Mouse (Mus musculus): ENCODE measurements around the gene Xlr4a.
"Not testable (repeated sequence)": the region's sequence is repeated elsewhere in the genome, so short reads cannot be mapped to it uniquely, and the experiment has no call there.

Gene Xlr4a

DNA sequence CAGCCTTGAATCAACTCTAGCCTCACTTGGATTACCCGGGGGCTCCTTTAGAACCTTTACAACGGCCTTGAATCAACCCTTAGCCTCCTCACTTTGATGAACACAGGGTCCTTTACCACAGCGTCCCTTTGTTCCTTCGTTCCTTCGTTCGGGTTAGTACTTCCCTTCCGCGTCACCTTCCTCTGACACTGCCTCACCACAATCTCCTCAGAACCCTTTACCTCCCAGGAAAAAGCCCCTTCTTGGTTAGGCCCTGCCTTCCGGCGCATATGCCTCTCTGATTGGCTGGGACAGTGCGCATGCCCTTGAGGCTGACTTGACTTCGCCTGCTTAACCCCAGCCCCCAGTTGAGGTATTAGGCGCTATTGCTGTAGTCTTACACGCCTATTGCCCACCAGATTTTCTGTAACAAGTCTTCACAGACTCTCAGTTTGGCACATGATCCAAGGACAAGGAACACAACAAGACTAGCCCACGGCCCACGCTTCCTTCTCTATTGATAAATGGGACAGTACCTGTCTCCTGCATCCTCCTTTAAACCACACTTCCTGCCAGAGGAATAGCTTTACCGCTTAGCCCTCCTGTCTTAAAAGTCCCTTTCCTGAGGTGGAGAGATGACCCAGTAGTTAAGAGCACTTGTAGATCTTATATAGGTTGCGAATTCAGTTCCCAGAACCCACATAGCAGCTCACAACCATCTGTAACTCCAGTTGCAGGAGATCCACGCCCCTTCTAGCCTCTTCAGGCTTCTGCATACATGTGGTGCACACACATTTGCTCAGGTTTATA, at the start of gene Xlr4a:
Gene Xlr4a (minus strand): TSS at position 212 of the 789 bp plus-strand sequence.
- not testable (repeated sequence) for DNase-seq (ENCODE audit: low spot score in 2 of 2)

DNA sequence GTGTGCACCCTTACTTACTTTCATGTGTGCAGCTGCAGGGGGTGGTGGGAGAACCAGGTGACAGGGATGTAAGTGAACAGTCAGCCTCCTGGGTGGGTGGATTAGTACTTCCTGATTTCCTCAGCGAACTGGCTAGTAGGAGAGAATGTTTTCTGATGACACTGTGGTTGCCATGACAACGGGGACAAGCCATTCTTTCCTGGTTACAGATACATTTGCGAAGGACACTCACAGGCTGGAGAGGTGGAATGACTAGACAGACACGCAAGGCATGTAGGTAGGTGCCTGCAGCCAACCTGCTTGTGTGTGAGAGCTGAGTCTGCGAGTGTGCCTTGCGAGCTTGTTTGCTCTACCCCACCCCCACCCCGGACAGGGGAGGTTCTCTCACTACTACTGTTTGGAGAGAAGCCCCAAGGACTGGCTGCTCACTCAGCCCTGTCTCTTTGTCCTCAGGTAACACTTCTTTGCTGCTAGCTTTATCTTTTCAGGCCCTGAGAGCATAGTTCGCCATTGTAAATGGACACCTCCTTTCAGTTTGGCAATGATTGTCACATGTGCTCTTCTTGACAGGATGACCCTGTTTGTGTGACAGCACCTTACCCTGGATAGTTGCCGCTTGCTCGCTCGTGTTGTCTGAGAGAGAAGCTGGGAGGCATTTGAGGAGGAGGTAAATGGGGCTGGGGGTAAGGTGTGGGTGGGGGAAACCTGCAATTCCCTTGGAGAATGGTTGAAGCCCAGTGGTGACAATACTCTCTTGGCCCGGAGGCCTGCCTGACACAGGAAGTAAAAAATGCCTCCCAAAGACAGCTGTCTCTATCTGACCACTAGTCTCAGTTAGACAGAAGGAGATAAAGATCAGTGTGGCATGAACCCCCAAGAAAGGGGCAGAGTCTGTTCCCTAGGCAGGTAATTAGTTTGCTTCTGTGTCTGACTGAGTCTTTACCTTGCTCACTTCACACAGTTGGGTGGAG, 40.9 kb upstream of the Xlr4a start:
- not testable (repeated sequence) for DNase-seq (ENCODE audit: low spot score in 2 of 2)

- DNase-seq (ENCODE audit: low spot score in 2 of 2) = not testable (repeated sequence)
Measured at GRCm38 (mm10) chrX:73116747-73117146, 34.5 kb upstream of the Xlr4a start, which contains the start of gene Gm14685. Gene Gm14685, plus strand, starts transcription at chrX:73117047.

GRCm38 (mm10) chrX:73096941-73097508, 14.7 kb upstream of the Xlr4a start, which contains the start of gene Xlr3a:
Gene Xlr3a, minus strand, starts transcription at chrX:73097095.
- not testable (repeated sequence) for DNase-seq (ENCODE audit: low spot score in 2 of 2)

GRCm38 (mm10) chrX:73066765-73067312, 15.4 kb downstream of the Xlr4a start:
- not testable (repeated sequence) for DNase-seq (ENCODE audit: low spot score in 2 of 2)

DNA sequence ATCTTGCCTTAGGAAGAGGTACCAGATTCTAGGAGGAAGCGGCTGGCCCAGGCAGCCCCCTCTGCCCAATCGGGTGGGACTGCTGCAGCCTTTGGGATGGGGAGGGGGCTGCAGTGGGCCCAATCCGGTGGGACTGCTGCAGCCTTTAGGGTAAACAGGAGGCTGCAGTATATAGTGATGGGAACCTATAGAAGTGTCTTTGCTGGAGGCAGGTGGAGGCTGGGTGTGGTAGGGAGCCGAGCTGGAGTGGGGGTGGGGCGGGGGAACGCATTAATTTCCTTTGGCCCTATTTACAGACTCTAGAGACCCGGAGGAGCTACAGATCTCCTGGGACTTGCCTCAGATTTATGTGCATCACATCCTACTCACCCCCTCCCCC, 17.9 kb downstream of the Xlr4a start, which contains the start of gene Pnma3:
Gene Pnma3 (plus strand): TSS at position 373 of the 379 bp plus-strand sequence.
- no peak for DNase-seq (ENCODE audit: low spot score in 2 of 2)

DNA sequence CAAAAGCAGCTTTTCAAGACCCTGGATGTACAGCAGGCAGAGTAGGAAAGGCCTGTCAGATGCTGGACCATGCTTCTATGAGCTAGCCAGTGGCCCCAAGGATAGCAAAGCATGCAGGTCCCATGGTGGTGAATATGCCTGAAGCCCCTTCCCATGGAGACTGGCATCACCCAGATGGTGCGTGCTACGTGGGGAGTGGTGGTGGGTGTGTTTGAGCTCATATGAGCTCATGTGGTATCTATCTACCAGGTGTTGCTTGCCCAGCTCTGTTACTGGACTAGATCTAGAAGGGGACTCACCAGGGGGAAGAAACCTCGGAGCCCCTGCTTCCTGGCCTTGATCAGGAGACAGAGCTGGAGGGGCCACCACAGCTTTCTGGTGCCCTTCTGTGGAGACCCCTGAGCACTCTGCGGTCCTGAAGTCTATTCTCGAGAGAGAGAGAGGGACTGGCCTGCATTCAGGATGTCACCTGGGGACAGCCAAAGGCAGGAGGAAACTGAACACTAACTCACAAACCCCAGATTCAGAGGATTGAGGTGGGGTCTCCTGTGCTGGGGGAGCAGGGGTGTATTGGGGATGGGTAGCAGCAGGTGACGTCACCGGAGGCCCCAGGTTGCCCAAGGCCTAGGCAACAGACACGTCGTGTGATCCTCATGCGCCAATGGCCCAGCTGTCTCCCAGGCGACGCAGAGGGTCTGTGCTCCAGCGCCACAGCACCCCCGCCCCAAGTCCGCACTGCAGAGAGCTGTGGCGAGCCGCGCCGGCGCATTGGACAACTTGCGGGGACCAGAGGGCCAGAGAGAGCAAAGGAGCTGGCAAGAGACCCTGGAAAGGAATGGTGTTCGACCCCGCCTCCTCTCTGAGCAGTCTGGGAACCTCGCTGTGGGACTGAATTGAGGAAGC, 18.5 kb downstream of the Xlr4a start:
- DNase-seq (ENCODE audit: low spot score in 2 of 2) = no peak

DNA sequence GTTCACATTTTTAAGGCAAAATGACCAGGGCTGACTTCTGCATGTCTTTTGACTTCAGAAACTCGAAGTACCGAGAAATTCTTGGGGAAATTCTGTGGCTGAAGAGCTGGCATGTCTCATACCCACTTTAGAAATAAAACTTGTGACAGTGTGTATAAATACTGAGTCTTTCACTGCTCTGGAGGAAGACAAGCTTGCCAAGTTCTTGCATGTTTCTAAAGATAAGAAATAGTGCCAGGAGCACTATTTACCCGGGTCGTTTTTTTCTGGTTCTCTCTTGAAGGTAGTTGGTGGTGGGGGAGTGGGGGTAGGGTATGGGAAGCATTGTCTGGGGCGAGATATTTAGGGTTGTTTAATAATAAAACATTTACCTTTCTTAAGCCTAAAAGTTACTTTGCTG, 20.0 kb downstream of the Xlr4a start:
- no peak for DNase-seq (ENCODE audit: low spot score in 2 of 2)

GRCm38 (mm10) chrX:73061528-73061927, 20.8 kb downstream of the Xlr4a start:
- no peak for DNase-seq (ENCODE audit: low spot score in 2 of 2)

- DNase-seq (ENCODE audit: low spot score in 2 of 2) = peak; percentile 69 to 80
Measured at GRCm38 (mm10) chrX:73053860-73054563, 28.3 kb downstream of the Xlr4a start.

DNA sequence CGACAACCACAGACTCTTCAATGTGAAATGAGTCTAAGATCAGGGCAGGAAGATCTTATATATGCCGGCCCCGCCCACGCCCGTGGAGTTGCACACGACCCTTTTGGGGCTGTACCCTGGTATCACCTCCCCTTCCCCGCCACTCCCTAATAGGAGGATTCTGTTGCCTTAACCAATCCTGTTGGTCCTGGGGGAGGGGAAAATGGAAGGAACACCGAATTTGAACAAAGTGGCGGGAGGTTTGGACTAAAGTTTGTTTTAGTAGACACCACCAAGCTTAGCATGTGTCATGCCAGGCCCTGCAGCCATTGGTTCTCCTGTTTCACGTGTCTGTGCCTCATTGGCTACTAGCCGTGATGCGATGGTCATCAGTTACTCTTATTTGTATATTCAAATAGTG, 42.6 kb downstream of the Xlr4a start:
- no peak for DNase-seq (ENCODE audit: low spot score in 2 of 2)

- DNase-seq (ENCODE audit: low spot score in 2 of 2) = no peak
Measured at GRCm38 (mm10) chrX:73038831-73039230, 43.4 kb downstream of the Xlr4a start.

GRCm38 (mm10) chrX:73037003-73037402, 45.3 kb downstream of the Xlr4a start, which contains the start of gene Pnma5:
Gene Pnma5, minus strand, starts transcription at chrX:73037103.
- no peak for DNase-seq (ENCODE audit: low spot score in 2 of 2)
